Mouse (Mus musculus): Measurements from ENCODE around the gene Mdm2. TPM values are rescaled to one million over a fixed set of nuclear protein-coding genes. Genes with fewer than 3 reads are reported as not detected.
"Not testable (repeated sequence)": the region's sequence is repeated elsewhere in the genome, so short reads cannot be mapped to it uniquely, and the experiment has no call there.

Gene Mdm2
- polyA plus RNA-seq, 1 experiment from 2014 or later = 35.1 TPM

DNA sequence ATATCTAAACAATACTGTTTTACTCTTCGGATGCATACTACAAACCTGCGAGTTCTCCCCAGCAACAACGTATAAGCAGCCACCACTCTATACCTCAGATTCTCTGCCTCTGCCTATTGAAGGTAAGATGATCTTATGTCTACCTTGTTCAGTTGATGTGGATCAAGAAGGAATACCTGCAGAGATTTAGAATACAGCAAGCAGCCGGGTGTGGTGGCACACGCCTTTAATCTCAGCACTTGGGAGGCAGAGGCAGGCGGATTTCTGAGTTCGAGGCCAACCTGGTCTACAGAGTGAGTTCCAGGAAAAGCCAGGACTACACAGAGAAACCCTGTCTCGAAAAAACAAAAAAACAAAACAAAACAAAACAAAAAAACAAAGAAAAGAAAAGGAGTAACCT, 26.9 kb upstream of the Mdm2 start:
- H3K4me3 ChIP-seq (replicated peaks); H3K9me3 ChIP-seq; H3K4me2 ChIP-seq (replicated peaks); H3K27ac ChIP-seq; ATAC-seq; H3K27me3 ChIP-seq (replicated peaks); H3K4me1 ChIP-seq (replicated peaks); H3K36me3 ChIP-seq; H3K9ac ChIP-seq: not testable (repeated sequence)
- 89% methylated on average over 8 of the region's 8 CpGs for WGBS

GRCm38 (mm10) chr10:117737075-117737474, 26.5 kb upstream of the Mdm2 start:
- Histone ChIP-seq H3K4me3 (replicated peaks) (no peak overlapping the region), H3K9me3 (no peaks in the 10 kb centered on the region), H3K27me3 (replicated peaks) (no peaks in the 10 kb centered on the region), H3K4me1 (replicated peaks) (no peaks in the 10 kb centered on the region), H3K27ac (no peak overlapping the region), H3K4me2 (replicated peaks) (no peak overlapping the region), H3K9ac (no peak overlapping the region), H3K36me3 (peaks cover 7% of the 10 kb centered on the region; the same call in 1 of the 2 replicates)
- WGBS = 71% methylated on average over 4 of the region's 4 CpGs
- ATAC-seq = peak; percentile 78

GRCm38 (mm10) chr10:117736573-117736972, 26.0 kb upstream of the Mdm2 start:
- Histone ChIP-seq H3K4me1 (replicated peaks) (no peaks in the 10 kb centered on the region), H3K4me3 (replicated peaks) (no peak overlapping the region), H3K9me3 (no peaks in the 10 kb centered on the region), H3K27ac (no peak overlapping the region), H3K9ac (no peak overlapping the region), H3K27me3 (replicated peaks) (no peaks in the 10 kb centered on the region), H3K4me2 (replicated peaks) (no peak overlapping the region), H3K36me3 (peaks cover 7% of the 10 kb centered on the region; the same call in 1 of the 2 replicates)
- no peak for ATAC-seq
- 92% methylated on average over 5 of the region's 5 CpGs for WGBS

DNA sequence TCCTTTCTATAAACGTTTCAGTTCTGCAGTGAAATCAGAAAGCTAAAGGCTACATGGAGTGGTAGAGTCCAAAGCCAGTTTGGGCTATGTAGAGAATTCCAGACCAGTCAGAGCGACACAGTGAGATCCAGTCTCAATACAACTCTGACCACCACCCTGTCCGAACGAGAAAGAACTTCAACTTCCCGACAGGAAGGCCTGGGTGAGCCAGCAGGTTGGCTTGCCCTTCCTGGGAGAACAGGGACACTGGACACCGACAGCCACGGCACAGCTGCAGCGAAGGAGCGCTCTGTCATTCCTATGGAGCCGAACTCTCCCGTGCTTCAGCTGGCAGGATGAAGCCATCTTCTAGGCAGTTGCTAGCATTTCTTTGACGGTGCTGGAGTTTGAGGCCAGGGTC, 24.8 kb upstream of the Mdm2 start:
- not testable (repeated sequence) for H3K9me3 ChIP-seq; H3K27ac ChIP-seq; H3K9ac ChIP-seq; H3K4me2 ChIP-seq (replicated peaks); H3K27me3 ChIP-seq (replicated peaks); H3K4me1 ChIP-seq (replicated peaks); ATAC-seq; H3K4me3 ChIP-seq (replicated peaks); H3K36me3 ChIP-seq
- 91% methylated on average over 12 of the region's 12 CpGs for WGBS

GRCm38 (mm10) chr10:117734104-117734852, 23.7 kb upstream of the Mdm2 start:
- not testable (repeated sequence) for H3K9ac ChIP-seq; H3K4me3 ChIP-seq (replicated peaks); H3K36me3 ChIP-seq; H3K27me3 ChIP-seq (replicated peaks); H3K9me3 ChIP-seq; H3K4me2 ChIP-seq (replicated peaks); H3K4me1 ChIP-seq (replicated peaks); ATAC-seq; H3K27ac ChIP-seq
- WGBS = 65% methylated on average over 10 of the region's 10 CpGs

DNA sequence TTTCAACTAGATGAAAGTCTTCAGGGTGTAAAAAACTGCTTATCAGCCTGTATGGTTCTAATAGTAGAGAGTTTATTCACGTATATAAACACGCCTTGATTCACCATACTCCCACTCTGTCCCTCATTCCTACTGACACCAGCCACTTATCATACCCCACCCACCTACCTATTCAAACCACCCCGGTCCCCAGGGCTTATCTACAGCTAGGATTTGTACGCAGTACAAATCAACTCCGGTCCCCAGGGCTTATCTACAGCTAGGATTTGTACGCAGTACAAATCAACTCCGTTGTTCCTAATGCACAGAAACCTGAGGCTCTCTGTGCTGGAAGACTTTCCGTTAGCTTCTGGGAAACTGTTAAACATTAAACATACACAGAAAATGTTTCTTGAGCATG, 23.1 kb upstream of the Mdm2 start:
- H3K4me1 ChIP-seq (replicated peaks); H3K27me3 ChIP-seq (replicated peaks); H3K4me3 ChIP-seq (replicated peaks); H3K9me3 ChIP-seq; H3K9ac ChIP-seq; H3K27ac ChIP-seq; H3K36me3 ChIP-seq; H3K4me2 ChIP-seq (replicated peaks): not testable (repeated sequence)
- ATAC-seq = peak; percentile 65
- 57% methylated on average over 8 of the region's 8 CpGs for WGBS

GRCm38 (mm10) chr10:117732962-117733592, 22.5 kb upstream of the Mdm2 start:
- Histone ChIP-seq H3K4me1 (replicated peaks) (no peaks in the 10 kb centered on the region), H3K9me3 (no peaks in the 10 kb centered on the region), H3K27me3 (replicated peaks) (no peaks in the 10 kb centered on the region), H3K4me2 (replicated peaks) (no peak overlapping the region), H3K9ac (no peak overlapping the region), H3K27ac (no peak overlapping the region), H3K4me3 (replicated peaks) (no peak overlapping the region), H3K36me3 (peaks cover 3% of the 10 kb centered on the region; the same call in 1 of the 2 replicates)
- no peak for ATAC-seq
- 78% methylated on average over 14 of the region's 14 CpGs for WGBS

DNA sequence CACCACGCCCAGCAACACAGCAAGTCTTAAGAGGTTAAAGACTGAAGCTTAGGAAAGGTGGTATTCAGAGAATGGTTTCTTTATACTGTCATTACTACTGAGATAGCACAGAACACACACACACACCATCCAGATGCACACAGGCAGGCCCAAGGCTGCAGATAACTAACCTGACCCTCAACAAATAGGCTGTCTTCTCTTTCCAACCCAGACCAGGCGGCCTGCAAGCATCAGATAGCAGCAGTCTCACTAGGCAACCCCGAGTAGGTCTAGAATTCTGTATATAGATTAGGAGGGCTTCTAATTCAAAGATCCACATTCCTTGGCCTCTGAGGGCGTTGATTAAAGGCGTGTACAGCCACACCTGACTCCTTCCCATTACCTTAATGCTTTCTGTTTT, 21.6 kb upstream of the Mdm2 start:
- Histone ChIP-seq H3K27ac (no peak overlapping the region), H3K4me2 (replicated peaks) (no peak overlapping the region), H3K36me3 (0 out of 2 replicates have a peak, but pooled peaks cover 2% of the 10 kb centered on the region), H3K9me3 (no peaks in the 10 kb centered on the region), H3K4me1 (replicated peaks) (no peaks in the 10 kb centered on the region), H3K4me3 (replicated peaks) (no peak overlapping the region), H3K9ac (no peak overlapping the region), H3K27me3 (replicated peaks) (no peaks in the 10 kb centered on the region)
- no peak for ATAC-seq
- WGBS = 79% methylated on average over 5 of the region's 5 CpGs

DNA sequence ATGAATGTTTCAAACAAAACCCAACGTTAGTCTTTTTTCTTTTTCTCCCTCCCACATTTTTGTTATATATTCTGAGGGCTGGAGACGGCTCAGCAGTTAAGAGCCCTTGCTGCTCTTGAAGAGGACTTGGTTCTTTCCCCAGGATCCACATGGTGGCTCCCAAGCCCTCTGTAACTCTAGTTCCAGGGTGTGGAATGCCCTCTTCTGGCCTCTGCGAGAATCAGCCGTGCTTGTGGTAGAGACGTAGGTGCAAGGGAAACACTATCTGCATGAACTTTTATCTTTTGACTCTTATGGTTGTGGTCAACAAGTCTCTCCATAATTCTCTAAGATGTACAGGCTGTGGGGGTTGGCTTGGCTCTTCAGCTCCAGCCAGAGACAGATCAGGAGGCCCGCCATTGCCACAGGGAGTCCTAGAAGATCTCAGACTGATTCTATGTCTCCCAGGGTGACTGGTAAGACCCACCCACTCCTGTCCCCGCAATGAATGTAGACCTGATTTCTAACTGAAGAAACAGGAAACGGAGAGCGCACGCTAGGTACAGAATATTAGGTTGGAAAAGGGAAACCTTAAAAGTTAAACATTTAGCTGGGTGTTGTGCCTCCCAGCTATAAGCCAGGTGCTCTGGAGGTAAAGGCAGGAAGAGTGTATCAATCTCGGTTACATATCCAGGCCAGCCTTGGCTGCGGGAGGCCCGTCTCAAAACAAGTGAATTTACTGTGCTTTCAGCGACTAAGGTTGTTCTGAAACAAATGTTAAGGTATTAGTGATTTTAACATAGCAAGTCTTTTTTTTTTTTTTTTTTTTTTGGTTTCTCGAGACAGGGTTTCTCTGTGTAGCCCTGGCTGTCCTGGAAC, 20.9 kb upstream of the Mdm2 start:
- H3K4me3 ChIP-seq (replicated peaks) = no peak overlapping the region
- H3K9ac ChIP-seq = no peak overlapping the region
- H3K4me2 ChIP-seq (replicated peaks) = no peak overlapping the region
- no peaks in the 10 kb centered on the region for H3K9me3 ChIP-seq
- H3K4me1 ChIP-seq (replicated peaks) = no peaks in the 10 kb centered on the region
- no peaks in the 10 kb centered on the region for H3K27me3 ChIP-seq (replicated peaks)
- 53% methylated on average over 15 of the region's 15 CpGs for WGBS
- H3K36me3 ChIP-seq = 0 out of 2 replicates have a peak, but pooled peaks cover 2% of the 10 kb centered on the region
- no peak overlapping the region for H3K27ac ChIP-seq
- ATAC-seq = peak; percentile 52; the same call in 1 of the 2 replicates

GRCm38 (mm10) chr10:117730637-117731203, 20.2 kb upstream of the Mdm2 start:
- Histone ChIP-seq H3K9ac (no peak overlapping the region), H3K9me3 (no peaks in the 10 kb centered on the region), H3K27me3 (replicated peaks) (no peaks in the 10 kb centered on the region), H3K4me2 (replicated peaks) (no peak overlapping the region), H3K36me3 (no peaks in the 10 kb centered on the region), H3K27ac (no peak overlapping the region), H3K4me3 (replicated peaks) (no peak overlapping the region), H3K4me1 (replicated peaks) (no peaks in the 10 kb centered on the region)
- no peak for ATAC-seq
- WGBS = 93% methylated on average over 12 of the region's 12 CpGs

DNA sequence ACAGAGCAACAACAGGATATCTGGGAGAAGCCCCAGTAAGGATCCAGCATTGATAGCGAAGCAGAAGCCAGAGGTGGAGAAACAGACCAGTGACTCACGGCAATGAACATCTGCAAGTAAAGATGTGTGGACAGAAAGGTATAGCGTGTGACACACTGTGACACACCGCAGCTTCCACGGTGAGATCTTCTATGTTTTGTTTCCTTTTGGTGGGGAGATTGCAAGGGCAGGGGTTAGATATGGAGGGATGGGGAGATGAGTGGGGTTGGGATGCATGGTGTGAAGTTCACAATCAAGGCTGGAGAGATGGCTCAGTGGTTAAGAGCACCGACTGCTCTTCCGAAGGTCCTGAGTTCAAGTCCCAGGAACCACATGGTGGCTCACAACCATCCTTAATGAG, 19.6 kb upstream of the Mdm2 start:
- no peak overlapping the region for H3K9ac ChIP-seq
- no peak overlapping the region for H3K4me2 ChIP-seq (replicated peaks)
- no peaks in the 10 kb centered on the region for H3K4me1 ChIP-seq (replicated peaks)
- no peak overlapping the region for H3K27ac ChIP-seq
- no peak overlapping the region for H3K4me3 ChIP-seq (replicated peaks)
- H3K27me3 ChIP-seq (replicated peaks) = no peaks in the 10 kb centered on the region
- no peak for ATAC-seq
- WGBS = 95% methylated on average over 7 of the region's 7 CpGs
- no peaks in the 10 kb centered on the region for H3K36me3 ChIP-seq
- no peaks in the 10 kb centered on the region for H3K9me3 ChIP-seq

GRCm38 (mm10) chr10:117729139-117729814, 18.7 kb upstream of the Mdm2 start:
- no peak for ATAC-seq
- 55% methylated on average over 11 of the region's 11 CpGs for WGBS
- no peak overlapping the region for H3K4me2 ChIP-seq (replicated peaks)
- no peaks in the 10 kb centered on the region for H3K36me3 ChIP-seq
- H3K9me3 ChIP-seq = no peaks in the 10 kb centered on the region
- no peak overlapping the region for H3K9ac ChIP-seq
- H3K27ac ChIP-seq = no peak overlapping the region
- H3K27me3 ChIP-seq (replicated peaks) = no peaks in the 10 kb centered on the region
- no peaks in the 10 kb centered on the region for H3K4me1 ChIP-seq (replicated peaks)
- no peak overlapping the region for H3K4me3 ChIP-seq (replicated peaks)
